Mouse (Mus musculus) testis, adult 2 months (tissue): ENCODE data around the gene Vmn1r4. TPM values are rescaled to one million over a fixed set of nuclear protein-coding genes. Genes with fewer than 3 reads are reported as not detected.

Source experiments
- H3K27ac ChIP-seq: fragments of 200-500 bp; 2 replicates; pipeline ENCODE4 v1.5.1; 2012; ENCODE audit warnings: low read depth, low read length; ENCODE audit not compliant: control insufficient read depth, insufficient read depth
- H3K27me3 ChIP-seq: fragments of 200-500 bp; 2 replicates; pipeline ENCODE4 v1.6.1; 2012; ENCODE audit warnings: mild to moderate bottlenecking, low read length, moderate library complexity; ENCODE audit not compliant: control insufficient read depth, insufficient read depth
- H3K36me3 ChIP-seq: fragments of 200-500 bp; 2 replicates; pipeline ENCODE4 v1.6.1; 2012; ENCODE audit warnings: mild to moderate bottlenecking, low read length; ENCODE audit not compliant: control insufficient read depth, insufficient read depth
- H3K4me1 ChIP-seq: fragments of 200-500 bp; 2 replicates; pipeline ENCODE4 v1.6.1; 2012; ENCODE audit warnings: low read length; ENCODE audit not compliant: control insufficient read depth, insufficient read depth
- H3K4me3 ChIP-seq: fragments of 200-500 bp; 2 replicates; pipeline ENCODE4 v1.5.1; 2012; ENCODE audit warnings: low read depth, mild to moderate bottlenecking, low read length, moderate library complexity, mixed read lengths; ENCODE audit not compliant: control insufficient read depth
- CTCF ChIP-seq: fragments of 200-500 bp; IDR thresholded peaks from 2 replicates; pipeline ENCODE4 v1.5.1; 2012; ENCODE audit warnings: low read depth, mild to moderate bottlenecking, inconsistent platforms, low read length, moderate library complexity; ENCODE audit not compliant: control insufficient read depth, insufficient read depth, insufficient replicate concordance
- POLR2A ChIP-seq: fragments of 200-500 bp; IDR thresholded peaks from 2 replicates; pipeline ENCODE4 v1.6.1; 2012; ENCODE audit warnings: low read depth, mild to moderate bottlenecking, inconsistent platforms, low read length, moderate library complexity; ENCODE audit not compliant: control insufficient read depth
- polyA plus RNA-seq: library from polyadenylated mRNA; depleted of rRNA; stranded (reverse); fragments of >200 nt; gene quantifications from 2 replicates; pipeline ENCODE4 v1.2.3, GENCODE M21; 2012; rRNA removed

The Vmn1r4 gene
- 0.75 and 0.90 TPM in 2 replicates for polyA plus RNA-seq

DNA sequence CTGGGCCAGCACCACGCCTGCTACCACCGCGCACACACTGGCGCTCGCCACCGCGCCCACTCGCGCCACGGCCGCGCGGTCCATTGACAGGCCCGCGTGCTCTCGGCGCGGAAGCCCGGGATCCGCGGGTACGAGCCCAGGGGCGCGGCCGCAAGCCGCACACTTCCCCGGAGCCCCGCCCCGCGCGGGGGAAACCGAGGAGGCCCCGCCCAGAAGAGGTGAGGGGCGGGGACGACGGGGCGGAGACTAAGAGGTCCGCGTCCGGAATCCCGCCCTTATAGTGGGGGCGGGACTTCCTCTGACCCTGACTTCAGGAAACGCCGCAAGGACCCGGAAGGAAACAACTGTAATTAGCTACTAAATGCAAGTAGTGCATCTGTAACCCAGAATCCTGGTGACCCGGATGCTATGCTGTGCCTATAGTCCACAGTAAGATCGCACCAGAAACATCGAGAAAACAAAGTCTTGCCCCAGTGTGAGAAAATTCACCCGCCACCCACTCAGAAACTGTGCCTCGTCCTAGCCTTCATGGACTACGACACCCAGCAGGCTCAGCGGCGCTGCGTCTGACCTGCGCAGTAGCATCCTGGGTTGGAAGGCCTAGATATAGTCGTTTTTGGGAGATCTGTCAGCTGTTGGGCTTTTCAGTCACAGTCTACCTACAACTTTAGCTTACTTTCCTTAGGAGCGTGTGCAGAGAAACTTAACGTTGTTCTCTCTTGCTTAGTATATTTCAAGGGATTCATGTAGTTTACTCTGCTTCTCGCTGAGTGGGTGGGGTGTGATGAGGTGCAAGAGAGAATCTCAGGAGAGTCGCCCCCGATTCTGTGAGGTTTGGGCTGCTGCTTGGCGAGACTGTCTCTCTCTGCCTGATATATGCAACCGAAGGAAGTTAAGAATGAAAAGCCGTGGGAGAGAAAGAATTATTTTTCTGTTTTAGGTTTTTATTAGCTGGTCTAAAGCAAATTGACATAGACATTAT is at the start of gene Vmn1r4, which contains the start of gene Nt5c3:
Gene Vmn1r4, plus strand, starts transcription at position 290 of the 982 bp plus-strand sequence.
Gene Nt5c3, minus strand, starts transcription at position 207 of the 982 bp plus-strand sequence.
- Histone ChIP-seq H3K27me3 (no peaks in the 10 kb centered on the region), H3K4me1 (peaks cover 6% of the 10 kb centered on the region), H3K36me3 (no peaks in the 10 kb centered on the region), H3K4me3 (peak within 1 kb of the TSS; percentile 99), H3K27ac (peak within 1 kb of the TSS; percentile 94)
- peak; percentile 78 for TF ChIP-seq POLR2A
- TF ChIP-seq CTCF = no peak

DNA sequence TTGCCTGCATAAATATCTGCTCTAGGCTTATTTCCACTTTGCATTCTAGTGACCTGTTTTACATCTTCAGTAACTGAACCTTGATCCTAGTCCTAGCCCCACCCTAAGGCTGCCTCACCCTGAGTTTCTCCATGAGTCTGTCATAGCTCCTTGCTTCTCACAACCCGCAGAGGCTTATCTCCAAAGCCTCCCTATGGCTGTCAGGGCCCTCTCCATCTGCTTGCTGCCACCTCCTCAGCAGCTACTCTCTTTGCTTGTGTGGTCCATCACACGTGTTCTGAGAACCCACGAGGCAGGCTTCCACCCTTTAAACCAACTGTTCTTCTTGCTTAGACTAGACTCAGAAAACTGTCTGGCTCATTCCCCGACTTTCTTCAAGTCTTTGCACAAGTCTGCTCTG is 46.9 kb upstream of the Vmn1r4 start:
- Histone ChIP-seq H3K4me3 (no peak overlapping the region), H3K27me3 (no peaks in the 10 kb centered on the region), H3K27ac (no peak overlapping the region), H3K4me1 (no peaks in the 10 kb centered on the region), H3K36me3 (no peaks in the 10 kb centered on the region)
- TF ChIP-seq CTCF = no peak
- no peak for TF ChIP-seq POLR2A

GRCm38 (mm10) chr6:56877985-56878384 is 45.8 kb upstream of the Vmn1r4 start:
- TF ChIP-seq POLR2A (no peak), CTCF (no peak)
- no peak overlapping the region for H3K27ac ChIP-seq
- no peaks in the 10 kb centered on the region for H3K36me3 ChIP-seq
- no peak overlapping the region for H3K4me3 ChIP-seq
- no peaks in the 10 kb centered on the region for H3K27me3 ChIP-seq
- no peaks in the 10 kb centered on the region for H3K4me1 ChIP-seq

GRCm38 (mm10) chr6:56879352-56879955 is 44.4 kb upstream of the Vmn1r4 start:
- TF ChIP-seq CTCF = no peak
- no peak for TF ChIP-seq POLR2A
- no peak overlapping the region for H3K4me3 ChIP-seq
- H3K36me3 ChIP-seq = no peaks in the 10 kb centered on the region
- no peak overlapping the region for H3K27ac ChIP-seq
- H3K4me1 ChIP-seq = no peaks in the 10 kb centered on the region
- no peaks in the 10 kb centered on the region for H3K27me3 ChIP-seq

GRCm38 (mm10) chr6:56888561-56888960 is 35.3 kb upstream of the Vmn1r4 start:
- H3K4me1 ChIP-seq = no peaks in the 10 kb centered on the region
- no peak overlapping the region for H3K4me3 ChIP-seq
- H3K36me3 ChIP-seq = no peaks in the 10 kb centered on the region
- no peaks in the 10 kb centered on the region for H3K27me3 ChIP-seq
- TF ChIP-seq POLR2A (no peak), CTCF (no peak)
- H3K27ac ChIP-seq = no peak overlapping the region

GRCm38 (mm10) chr6:56890762-56891161 is 33.1 kb upstream of the Vmn1r4 start:
- Histone ChIP-seq H3K27me3 (no peaks in the 10 kb centered on the region), H3K4me1 (no peaks in the 10 kb centered on the region), H3K36me3 (no peaks in the 10 kb centered on the region), H3K4me3 (no peak overlapping the region), H3K27ac (no peak overlapping the region)
- TF ChIP-seq CTCF (no peak), POLR2A (no peak)

GRCm38 (mm10) chr6:56899601-56900000 is 24.2 kb upstream of the Vmn1r4 start:
- H3K4me3 ChIP-seq = no peak overlapping the region
- H3K27me3 ChIP-seq = no peaks in the 10 kb centered on the region
- H3K36me3 ChIP-seq = no peaks in the 10 kb centered on the region
- H3K27ac ChIP-seq = peak overlapping the region; percentile 39
- no peaks in the 10 kb centered on the region for H3K4me1 ChIP-seq
- TF ChIP-seq CTCF (no peak), POLR2A (no peak)
